Mouse (Mus musculus) colon, adult 2 months (tissue): ENCODE results near the gene Ifi205. TPM values are rescaled to one million over a fixed set of nuclear protein-coding genes. Genes with fewer than 3 reads are reported as not detected.

Source experiments
- polyA plus RNA-seq: library from polyadenylated mRNA; depleted of rRNA; stranded (reverse); fragments of >200 nt; gene quantifications from 2 replicates; pipeline ENCODE4 v1.2.3, GENCODE M21; 2012; rRNA removed

Ifi205 gene
- 0.21 and 0.25 TPM in 2 replicates for polyA plus RNA-seq

DNA sequence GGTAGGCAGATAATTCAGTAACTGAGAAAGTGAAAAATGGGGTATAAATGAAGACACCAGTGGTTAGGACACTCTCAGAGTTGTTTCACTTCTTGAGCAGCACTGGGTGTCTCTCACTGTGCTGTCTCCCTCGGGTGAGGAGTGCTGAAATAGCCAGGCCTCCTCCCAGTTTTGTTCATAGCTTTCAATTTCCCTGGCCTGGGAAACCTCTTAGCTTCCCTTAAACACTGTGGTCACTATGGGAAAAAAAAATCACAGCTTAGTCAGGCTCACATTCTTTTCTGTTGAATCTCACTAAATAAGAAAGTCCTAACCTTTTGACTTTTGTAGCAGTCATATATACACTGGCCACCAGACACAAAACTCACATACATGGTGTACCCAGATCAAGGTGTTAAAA lies at the start of gene Ifi205:
Gene Ifi205, minus strand, starts transcription at position 113 of the 400 bp plus-strand sequence.

DNA sequence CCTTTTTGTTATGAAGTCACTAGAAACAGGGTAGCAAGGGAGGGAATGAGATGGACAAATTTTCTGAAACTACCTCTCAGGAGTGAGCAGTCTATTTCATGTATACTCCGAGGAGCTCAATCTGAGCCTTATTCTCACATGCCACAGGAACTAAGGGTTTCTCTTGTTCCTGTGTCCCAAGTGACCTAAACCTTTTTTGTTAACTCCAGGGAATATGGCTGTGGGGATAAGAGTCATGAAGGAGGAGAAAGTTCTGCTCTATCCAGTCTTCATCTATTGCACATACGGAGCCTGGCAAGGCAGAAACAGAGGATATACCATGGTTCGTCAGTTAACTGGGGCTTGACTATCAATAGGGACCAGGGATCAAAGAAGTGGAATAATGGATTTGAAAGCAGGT lies 34.7 kb upstream of the Ifi205 start, which contains the start of gene Olfr430:
Gene Olfr430, plus strand, starts transcription at position 301 of the 400 bp plus-strand sequence.

GRCm38 (mm10) chr1:174048893-174049292 lies 17.3 kb upstream of the Ifi205 start, which contains the start of gene Olfr432:
Gene Olfr432 (plus strand): TSS chr1:174049205.

DNA sequence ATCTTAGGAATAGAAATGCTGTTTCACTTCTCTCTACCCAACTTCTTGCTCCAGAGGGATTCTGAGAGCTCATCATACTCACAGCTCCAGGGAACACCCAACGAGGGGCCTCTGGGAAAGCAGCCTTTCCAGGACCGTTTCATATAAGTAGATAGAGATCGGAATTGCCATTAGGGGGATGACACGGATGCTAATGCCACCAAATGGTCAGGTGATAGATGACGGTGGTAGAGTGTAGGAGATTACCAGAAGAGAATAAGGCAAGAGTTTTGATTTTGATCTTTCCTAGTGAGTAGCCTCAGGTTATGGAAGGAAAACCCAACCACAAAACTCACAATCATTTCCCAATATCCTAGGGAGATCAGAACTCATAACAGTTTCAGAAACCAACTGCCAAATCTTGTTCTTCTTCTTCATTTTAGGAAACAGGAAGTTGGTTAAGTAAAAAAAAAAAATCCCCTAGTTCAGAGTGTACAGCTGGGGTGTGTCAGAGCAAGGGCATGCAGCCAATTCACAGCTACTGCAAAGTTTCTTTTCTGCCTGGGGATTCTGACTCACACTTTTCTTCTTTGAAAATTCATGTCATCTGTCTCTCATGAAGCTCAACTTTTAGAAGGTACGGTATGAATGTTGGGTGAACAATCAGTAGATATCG lies 9.0 kb upstream of the Ifi205 start, which contains the start of gene Olfr433:
Gene Olfr433, plus strand, starts transcription at position 183 of the 655 bp plus-strand sequence.

GRCm38 (mm10) chr1:173982694-173983305 lies 48.8 kb downstream of the Ifi205 start, which contains the start of gene Ifi202b:
Gene Ifi202b (minus strand): TSS chr1:173982744.

Other genes starting within 250 kb of the Ifi205 start
- gene Ifi211, start 118.8 kb downstream of the Ifi205 start, polyA plus RNA-seq, result 0.07 TPM in 2 replicates
- gene Mndal, start 89.3 kb downstream of the Ifi205 start, polyA plus RNA-seq, result 0.36 and 1.5 TPM in 2 replicates
- gene Ifi203, start 89.1 kb downstream of the Ifi205 start, polyA plus RNA-seq, result 1.0 and 1.1 TPM in 2 replicates
- 0.14 TPM in 1 of 2 replicates, not detected in the other for gene Ifi202b, start 49.1 kb downstream of the Ifi205 start, polyA plus RNA-seq
- 0.07 and 0.15 TPM in 2 replicates for gene Olfr433, start 8.9 kb upstream of the Ifi205 start, polyA plus RNA-seq
- 0.37 TPM in 1 of 2 replicates, not detected in the other for gene Olfr432, start 17.4 kb upstream of the Ifi205 start, polyA plus RNA-seq
- not detected in 2 replicates for gene Olfr430, start 34.8 kb upstream of the Ifi205 start, polyA plus RNA-seq
- gene Olfr429, start 52.5 kb upstream of the Ifi205 start, polyA plus RNA-seq, result not detected in 2 replicates
- gene Olfr427, start 65.1 kb upstream of the Ifi205 start, polyA plus RNA-seq, result not detected in 2 replicates
- gene Olfr231, start 89.4 kb upstream of the Ifi205 start, polyA plus RNA-seq, result not detected in 2 replicates
- 0.13 TPM in 1 of 2 replicates, not detected in the other for gene Olfr424, start 99.7 kb upstream of the Ifi205 start, polyA plus RNA-seq
- gene Olfr420, start 123.8 kb upstream of the Ifi205 start, polyA plus RNA-seq, result not detected in 2 replicates
- 0.01 TPM in 1 of 2 replicates, not detected in the other for gene Spta1, start 141.0 kb upstream of the Ifi205 start, polyA plus RNA-seq
- gene Olfr419, start 220.3 kb upstream of the Ifi205 start, polyA plus RNA-seq, result not detected in 2 replicates